Mouse (Mus musculus) stomach, postnatal 0 days (tissue): Measurements from ENCODE around the gene Cd247.

ENCODE experiments used
- CTCF ChIP-seq: IDR thresholded peaks from 2 replicates; pipeline ENCODE4 v1.5.1; 2016; ENCODE audit warnings: antibody characterized with exemption, low read depth, mild to moderate bottlenecking, moderate library complexity
- EP300 ChIP-seq: optimal IDR thresholded peaks from 2 replicates; pipeline ENCODE3; 2016; ENCODE audit warnings: antibody characterized with exemption

DNA sequence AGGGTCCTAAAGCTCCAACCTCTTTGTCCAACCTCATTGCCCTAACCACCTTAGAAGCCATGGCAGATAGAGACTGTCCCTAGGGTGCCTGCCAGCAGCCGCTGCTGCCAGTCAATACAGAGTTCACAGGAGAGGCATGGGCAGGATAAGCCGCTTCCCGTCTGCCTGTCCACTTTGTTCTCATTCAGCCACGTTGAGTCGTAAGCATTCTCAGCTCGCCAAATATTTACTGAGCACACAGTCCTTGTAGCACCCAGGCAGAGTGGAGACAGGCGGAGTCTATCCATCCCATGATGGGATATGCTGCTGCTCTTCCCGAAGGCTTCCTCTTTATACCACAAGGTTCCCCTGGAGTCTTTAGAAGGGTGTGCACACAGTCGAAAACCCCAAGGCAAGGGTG lies 28.8 kb downstream of the Cd247 start:
- no peak for TF ChIP-seq CTCF
- TF ChIP-seq EP300 = no peak
